Mouse (Mus musculus) stomach, postnatal 0 days (tissue): ENCODE data around the gene Igsf8.

ENCODE experiments used
- CTCF ChIP-seq: IDR thresholded peaks from 2 replicates; pipeline ENCODE4 v1.5.1; 2016; ENCODE audit warnings: antibody characterized with exemption, low read depth, mild to moderate bottlenecking, moderate library complexity
- EP300 ChIP-seq: optimal IDR thresholded peaks from 2 replicates; pipeline ENCODE3; 2016; ENCODE audit warnings: antibody characterized with exemption

DNA sequence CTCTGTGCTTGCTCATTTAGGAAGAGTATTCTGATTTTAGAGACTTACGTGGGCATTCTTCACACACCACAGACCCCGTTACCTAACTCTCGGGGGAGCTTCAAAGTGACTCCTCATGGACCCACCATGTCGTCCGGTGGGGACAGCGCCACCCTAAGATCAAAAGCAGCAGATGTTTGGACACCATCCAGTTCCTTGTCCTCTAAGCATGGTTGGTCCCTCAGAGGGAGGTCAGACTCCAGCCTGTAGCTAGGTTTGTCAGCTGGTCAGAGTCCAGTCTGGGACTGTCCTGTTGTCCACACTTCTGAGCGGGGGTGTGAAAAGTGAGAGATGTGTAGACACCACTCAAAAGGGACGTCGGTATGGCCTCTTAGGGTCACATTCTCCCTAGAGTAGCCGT lies 85.3 kb downstream of the Igsf8 start:
- TF ChIP-seq EP300 (no peak), CTCF (no peak)
